Mouse (Mus musculus) CH12.LX (cell line): ENCODE measurements around the gene Mcemp1.

Experiments
- CTCF ChIP-seq, 2 experiments: IDR thresholded peaks in 1 of 2; conservative IDR thresholded peaks in 1 of 2; 2 replicates each; pipeline ENCODE4 v1.5.1; 2011 to 2012; ENCODE audit warnings: low read depth in 2 of 2, low read length in 2 of 2, improper control_type of control experiment in 1 of 2, inconsistent platforms in 1 of 2, mild to moderate bottlenecking in 1 of 2, moderate library complexity in 1 of 2
- E2F4 ChIP-seq: IDR thresholded peaks from 2 replicates; pipeline ENCODE4 v1.6.1; 2011; ENCODE audit warnings: low read depth, low read length, improper control_type of control experiment; ENCODE audit not compliant: insufficient replicate concordance
- ELF1 ChIP-seq: IDR thresholded peaks from 2 replicates; pipeline ENCODE4 v1.6.1; 2014; ENCODE audit warnings: low read depth, mild to moderate bottlenecking, inconsistent platforms, low read length, improper control_type of control experiment
- EP300 ChIP-seq: IDR thresholded peaks from 2 replicates; pipeline ENCODE4 v1.6.1; 2011; ENCODE audit warnings: low read length, improper control_type of control experiment
- HCFC1 ChIP-seq: IDR thresholded peaks from 2 replicates; pipeline ENCODE4 v1.6.1; 2012; ENCODE audit warnings: low read depth, mild to moderate bottlenecking, inconsistent platforms, low read length, improper control_type of control experiment
- MAZ ChIP-seq: IDR thresholded peaks from 2 replicates; pipeline ENCODE4 v1.6.1; 2012; ENCODE audit warnings: low read depth, mild to moderate bottlenecking, inconsistent platforms, low read length, improper control_type of control experiment, moderate library complexity
- NRF1 ChIP-seq: IDR thresholded peaks from 2 replicates; pipeline ENCODE4 v1.6.1; 2014; ENCODE audit warnings: low read depth, mild to moderate bottlenecking, inconsistent platforms, low read length, improper control_type of control experiment, moderate library complexity
- POLR2A ChIP-seq: IDR thresholded peaks from 2 replicates; pipeline ENCODE4 v1.6.1; 2011; ENCODE audit warnings: low read depth, mild to moderate bottlenecking, improper control_type of control experiment, low read length
- POLR2AphosphoS2 ChIP-seq: IDR thresholded peaks from 2 replicates; pipeline ENCODE4 v1.6.1; 2011; ENCODE audit warnings: low read depth, low read length, improper control_type of control experiment
- RAD21 ChIP-seq: IDR thresholded peaks from 2 replicates; pipeline ENCODE4 v1.6.1; 2011; ENCODE audit warnings: low read depth, mild to moderate bottlenecking, low read length, improper control_type of control experiment, moderate library complexity
- USF1 ChIP-seq: IDR thresholded peaks from 2 replicates; pipeline ENCODE4 v1.6.1; 2014; ENCODE audit warnings: low read depth, mild to moderate bottlenecking, inconsistent platforms, low read length, improper control_type of control experiment

- TF ChIP-seq CTCF (conservative IDR thresholded peaks at IDR 0.05 in 1 of 2, IDR thresholded peaks at IDR 0.05 in 1 of 2; ENCODE audit: low read depth in 2 of 2, low read length in 2 of 2), result no peak
- TF ChIP-seq EP300, result no peak
- TF ChIP-seq ELF1, result no peak
- no peak for TF ChIP-seq USF1
- TF ChIP-seq POLR2A, result no peak
- TF ChIP-seq HCFC1, result no peak
- no peak for TF ChIP-seq NRF1
- TF ChIP-seq MAZ, result no peak
- no peak for TF ChIP-seq E2F4
- TF ChIP-seq POLR2AphosphoS2, result no peak
- TF ChIP-seq RAD21, result no peak
Observed at GRCm38 (mm10) chr8:3656725-3657381, 8.7 kb upstream of the Mcemp1 start.
